Mouse (Mus musculus) stomach, postnatal 0 days (tissue): Measurements from ENCODE around the gene Znrf3. TPM values are rescaled to one million over a fixed set of nuclear protein-coding genes. Genes with fewer than 3 reads are reported as not detected.

Source experiments
- ATAC-seq: fragments of 200-750 bp; cut with Nextera tagmentation; 2 replicates; pipeline ENCODE4 v1.8.0; 2017; ENCODE audit not compliant: low FRiP score, low TSS enrichment
- DNase-seq: peaks from one replicate; pipeline ENCODE4 v3.0.0-alpha.2; 2016; ENCODE audit warnings: low spot score
- H3K27ac ChIP-seq: fragments of 300-500 bp; sonication (generic); replicated peaks from 2 replicates; pipeline ENCODE4 v1.5.1; 2014; ENCODE audit warnings: mild to moderate bottlenecking, control low read depth
- H3K27me3 ChIP-seq: fragments of 300-500 bp; sonication (generic); 2 replicates; pipeline ENCODE4 v1.6.1; 2014; ENCODE audit warnings: low read length; ENCODE audit not compliant: control insufficient read depth, insufficient read depth
- H3K36me3 ChIP-seq: fragments of 300-500 bp; sonication (generic); 2 replicates; pipeline ENCODE4 v1.6.1; 2014; ENCODE audit warnings: low read length, mixed read lengths; ENCODE audit not compliant: control insufficient read depth, insufficient read depth
- H3K4me1 ChIP-seq: fragments of 300-500 bp; sonication (generic); replicated peaks from 2 replicates; pipeline ENCODE4 v1.6.1; 2014; ENCODE audit warnings: antibody characterized with exemption; ENCODE audit not compliant: control insufficient read depth, insufficient read depth
- H3K4me2 ChIP-seq: fragments of 300-500 bp; sonication (generic); replicated peaks from 2 replicates; pipeline ENCODE4 v1.6.1; 2014; ENCODE audit warnings: low read depth, mild to moderate bottlenecking, control low read depth, moderate library complexity
- H3K4me3 ChIP-seq: fragments of 300-500 bp; sonication (generic); 2 replicates; pipeline ENCODE4 v1.5.1; 2014; ENCODE audit warnings: low read depth, low read length, control low read depth
- H3K9ac ChIP-seq: fragments of 300-500 bp; sonication (generic); 2 replicates; pipeline ENCODE4 v1.6.1; 2014; ENCODE audit warnings: mild to moderate bottlenecking, low read length, control low read depth, mixed read lengths
- H3K9me3 ChIP-seq: fragments of 300-500 bp; sonication (generic); 2 replicates; pipeline ENCODE4 v1.6.1; 2016; ENCODE audit warnings: low read length; ENCODE audit not compliant: control insufficient read depth
- CTCF ChIP-seq: IDR thresholded peaks from 2 replicates; pipeline ENCODE4 v1.5.1; 2016; ENCODE audit warnings: antibody characterized with exemption, low read depth, mild to moderate bottlenecking, moderate library complexity
- EP300 ChIP-seq: optimal IDR thresholded peaks from 2 replicates; pipeline ENCODE3; 2016; ENCODE audit warnings: antibody characterized with exemption
- WGBS: fragments of 180-500 bp; shearing (Covaris S2); extraction: QIAGEN DNeasy Blood & Tissue Kit; methylation state at CpG from one replicate; pipeline ENCODE4 v1.1.7; 2014; 5-methylcytosine and 5-hydroxymethylcytosine counted together
- polyA plus RNA-seq: library from polyadenylated mRNA; unstranded; fragments of >200 nt; fragmentation: Nextera tagmentation; extraction: Ambion mirVana; gene quantifications from 2 replicates; pipeline ENCODE4 v1.2.1, GENCODE M21; 2015

Gene Znrf3
- polyA plus RNA-seq, 1 experiment from 2014 or later = 9.3 TPM

- no peak overlapping the region for H3K4me3 ChIP-seq
- H3K4me1 ChIP-seq = no peaks in the 10 kb centered on the region
- DNase-seq (no peak), ATAC-seq (no peak)
- H3K9me3 ChIP-seq = no peaks in the 10 kb centered on the region
- H3K27ac ChIP-seq = no peak overlapping the region
- no peaks in the 10 kb centered on the region; the same call in 1 of the 2 replicates for H3K36me3 ChIP-seq
- 95% methylated on average over 4 of the region's 4 CpGs for WGBS
- no peak for TF ChIP-seq CTCF
- TF ChIP-seq EP300 = no peak
- H3K4me2 ChIP-seq = no peak overlapping the region
- H3K9ac ChIP-seq = no peak overlapping the region
- no peaks in the 10 kb centered on the region for H3K27me3 ChIP-seq
Measured at GRCm38 (mm10) chr11:5330851-5331250, 113.8 kb downstream of the Znrf3 start.

DNA sequence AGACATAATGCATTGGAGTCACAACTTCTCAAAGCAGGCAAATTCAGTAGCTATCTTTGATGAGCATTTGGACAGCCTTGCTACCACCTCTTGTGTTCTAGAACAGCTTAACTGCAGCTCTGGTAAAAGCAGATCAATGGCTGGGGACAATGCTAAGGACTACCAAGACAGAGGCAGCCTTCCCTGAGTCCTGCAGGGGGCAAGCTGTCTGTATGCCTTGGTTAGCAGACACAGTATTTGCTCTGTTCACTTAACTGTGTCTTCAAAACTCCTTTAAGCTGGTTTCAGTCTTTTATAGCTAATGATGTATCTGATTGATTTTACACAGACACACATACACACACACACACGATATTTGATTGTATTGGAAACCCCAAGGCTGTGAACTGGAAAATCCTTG lies 117.0 kb downstream of the Znrf3 start:
- no peak for TF ChIP-seq EP300
- peak; percentile 56 for TF ChIP-seq CTCF

GRCm38 (mm10) chr11:5326252-5326651 lies 118.4 kb downstream of the Znrf3 start:
- H3K4me3 ChIP-seq = no peak overlapping the region
- TF ChIP-seq CTCF (no peak), EP300 (no peak)
- no peak for ATAC-seq
- no peaks in the 10 kb centered on the region for H3K9me3 ChIP-seq
- DNase-seq = no peak
- no peaks in the 10 kb centered on the region for H3K27me3 ChIP-seq
- no peak overlapping the region for H3K4me2 ChIP-seq
- no peaks in the 10 kb centered on the region for H3K4me1 ChIP-seq
- H3K27ac ChIP-seq = no peak overlapping the region
- 91% methylated on average over 3 of the region's 3 CpGs for WGBS
- H3K36me3 ChIP-seq = no peaks in the 10 kb centered on the region
- H3K9ac ChIP-seq = no peak overlapping the region

More for the DNA sequence above, 117.0 kb downstream of the Znrf3 start:
- no peak for ATAC-seq
- no peak for DNase-seq
- H3K4me1 ChIP-seq = no peaks in the 10 kb centered on the region
- H3K27ac ChIP-seq = no peak overlapping the region
- no peaks in the 10 kb centered on the region for H3K36me3 ChIP-seq
- H3K27me3 ChIP-seq = no peaks in the 10 kb centered on the region
- H3K4me2 ChIP-seq = no peak overlapping the region
- H3K9me3 ChIP-seq = no peaks in the 10 kb centered on the region
- 41% methylated on average over 1 of the region's 1 CpGs for WGBS
- H3K9ac ChIP-seq = no peak overlapping the region
- no peak overlapping the region for H3K4me3 ChIP-seq

DNA sequence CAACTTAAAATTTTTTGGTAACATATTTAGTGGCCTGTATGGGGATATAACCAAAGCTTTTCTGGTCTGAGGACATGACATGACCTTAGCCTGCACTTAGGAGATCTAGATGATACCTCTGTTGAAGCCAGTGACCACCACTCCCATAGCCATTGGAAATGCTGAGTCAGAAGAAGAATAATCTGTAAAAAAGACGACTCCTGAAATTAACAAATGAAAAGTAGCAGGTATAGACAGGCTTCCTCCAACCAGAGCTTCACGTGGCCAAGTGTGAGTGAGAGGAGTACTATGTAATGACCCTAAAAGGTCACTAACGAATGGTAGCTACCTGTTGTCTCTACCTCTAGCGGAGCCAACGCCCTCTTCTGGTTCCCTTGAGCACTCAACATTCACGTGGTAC lies 119.4 kb downstream of the Znrf3 start:
- no peak for TF ChIP-seq CTCF
- TF ChIP-seq EP300 = no peak
- no peaks in the 10 kb centered on the region for H3K36me3 ChIP-seq

GRCm38 (mm10) chr11:5324296-5324695 lies 120.4 kb downstream of the Znrf3 start:
- DNase-seq = no peak

More for the DNA sequence above, 119.4 kb downstream of the Znrf3 start:
- ATAC-seq (no peak), DNase-seq (no peak)
- WGBS = 92% methylated on average over 6 of the region's 6 CpGs
- H3K27ac ChIP-seq = no peak overlapping the region
- no peak overlapping the region for H3K4me2 ChIP-seq
- no peak overlapping the region for H3K4me3 ChIP-seq
- H3K9ac ChIP-seq = no peak overlapping the region
- no peaks in the 10 kb centered on the region for H3K27me3 ChIP-seq
- H3K9me3 ChIP-seq = no peaks in the 10 kb centered on the region
- no peaks in the 10 kb centered on the region for H3K4me1 ChIP-seq

DNA sequence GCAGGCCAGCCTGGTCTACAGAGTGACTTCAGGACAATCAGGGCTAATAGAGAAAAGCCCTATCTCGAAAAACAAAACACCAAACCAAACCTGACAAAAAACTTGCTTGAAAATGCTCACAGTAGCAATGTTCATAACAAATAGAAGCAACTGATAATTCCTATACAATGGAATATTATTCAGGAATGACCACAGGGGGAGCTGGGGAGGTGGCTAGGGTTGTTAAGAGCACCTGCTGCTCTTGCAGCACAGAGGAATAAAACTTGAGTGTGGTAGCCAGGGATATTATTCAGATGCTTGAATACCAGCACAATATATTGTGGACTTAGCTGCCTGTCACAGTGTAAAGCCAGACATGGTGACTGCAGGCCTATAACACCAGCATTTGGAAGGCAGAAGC lies 123.0 kb downstream of the Znrf3 start:
- TF ChIP-seq EP300 (no peak), CTCF (peak; percentile 55)
- Histone ChIP-seq H3K9me3 (no peaks in the 10 kb centered on the region), H3K36me3 (no peaks in the 10 kb centered on the region), H3K4me3 (no peak overlapping the region), H3K4me1 (peaks cover 9% of the 10 kb centered on the region), H3K4me2 (no peak overlapping the region), H3K9ac (no peak overlapping the region), H3K27ac (no peak overlapping the region), H3K27me3 (no peaks in the 10 kb centered on the region)
- peak; percentile 37 for DNase-seq
- no peak for ATAC-seq
- WGBS = 84% methylated on average over 1 of the region's 1 CpGs

More at GRCm38 (mm10) chr11:5324296-5324695, 120.4 kb downstream of the Znrf3 start:
- no peak for TF ChIP-seq EP300
- TF ChIP-seq CTCF = no peak
- H3K9me3 ChIP-seq = no peaks in the 10 kb centered on the region
- 73% methylated on average over 2 of the region's 2 CpGs for WGBS
- no peak overlapping the region for H3K4me3 ChIP-seq
- no peak overlapping the region for H3K27ac ChIP-seq
- H3K4me1 ChIP-seq = no peaks in the 10 kb centered on the region
- ATAC-seq = no peak
- H3K27me3 ChIP-seq = no peaks in the 10 kb centered on the region
- no peak overlapping the region for H3K9ac ChIP-seq
- no peak overlapping the region for H3K4me2 ChIP-seq
- H3K36me3 ChIP-seq = no peaks in the 10 kb centered on the region
